Comparison of ENCODE assay signal across 28 mouse cellular contexts in genomic region chr6:40421099-40421498, GRCm38 (mm10). TPM values are rescaled to one million over a fixed set of nuclear protein-coding genes. Genes with fewer than 3 reads are reported as not detected.
A peak's percentile ranks its signal among the peaks of the same experiment; 100 is the strongest.
DNase-seq lines count a peak whose midpoint lies in the region; ATAC-seq lines count a peak whose summit lies in the region.
"Had no signal": no experiment of that assay in that cellular context is flagged by ENCODE, and none has a peak within 500 bp of the region (broad histone marks: within the 10 kb centered on the region; RNA-seq: fewer than 3 reads in every experiment).

No protein-coding gene starts in this region.

- peaks cover 4% of the 10 kb centered on the region for H3K36me3 ChIP-seq in midbrain, embryonic 14.5 days (ENCODE audit: control insufficient read depth, insufficient read depth, low read length)
- H3K36me3 ChIP-seq: G1E had no signal

- H3K9ac ChIP-seq in midbrain, embryonic 14.5 days (replicated peaks; ENCODE audit: low read length), result no peak overlapping the region

- no peak overlapping the region for H3K4me3 ChIP-seq in midbrain, embryonic 14.5 days (replicated peaks; ENCODE audit: low read depth, low read length)

- peak; percentile 66 for ATAC-seq in frontal cortex, adult (ENCODE audit: low TSS enrichment)
- no peak for ATAC-seq in midbrain, embryonic 14.5 days (ENCODE audit: low FRiP score, low TSS enrichment)
- ATAC-seq: activated CD4-positive, CD25-positive, alpha-beta regulatory T cell, adult 4 months; CD4-positive, CD25-positive, alpha-beta regulatory T cell, adult 4 months; Patski had no signal

- no peaks in the 10 kb centered on the region for H3K9me3 ChIP-seq in midbrain, embryonic 14.5 days (ENCODE audit: control insufficient read depth, low read length)
- H3K9me3 ChIP-seq: G1E had no signal

- no peaks in the 10 kb centered on the region for H3K27me3 ChIP-seq in midbrain, embryonic 14.5 days (ENCODE audit: control insufficient read depth, insufficient read depth, low read length)
- H3K27me3 ChIP-seq: CH12.LX, Patski had no signal

- H3K4me2 ChIP-seq in midbrain, embryonic 14.5 days (ENCODE audit: low read length), result no peak overlapping the region

- WGBS in midbrain, embryonic 14.5 days, result 97% methylated on average over 6 of the region's 6 CpGs

- H3K4me1 ChIP-seq in midbrain, embryonic 14.5 days (ENCODE audit: control insufficient read depth, insufficient read depth, low read length), result no peaks in the 10 kb centered on the region

- no peak for DNase-seq in frontal cortex, postnatal 14 days (ENCODE audit: low spot score in 2 of 2)
- DNase-seq in 3T3-L1 (ENCODE audit: low read depth, low spot score), result peak; percentile 13
- DNase-seq in brain, adult 2 months (ENCODE audit: low read depth, low spot score), result peak; percentile 65
- no peak for DNase-seq in adrenal gland, adult 8-10 months
- DNase-seq in midbrain, embryonic 14.5 days, result no peak
- DNase-seq: adrenal gland, adult 2 months; adrenal gland, postnatal 10 days; adrenal gland, postnatal 14 days; adrenal gland, postnatal 25 days; adrenal gland, postnatal 36 days; B cell, adult 2 months; cerebellum, adult 11 months; cerebellum, adult 11-12 months; cerebellum, adult 18-20 months; cerebellum, adult 2 months; cerebellum, adult 8-10 months; cerebellum, adult 9-10 months had no signal

- no peak overlapping the region for H3K27ac ChIP-seq in midbrain, embryonic 14.5 days (replicated peaks; ENCODE audit: low read depth, low read length)

RNA-seq across cellular contexts. Expression of gene E330009J07Rik, which starts 14.8 kb away (rescaled TPM):
- 10 to 100 TPM; 16.5 to 19.3 (median 18.1) TPM for total RNA-seq in adrenal gland, adult 8-10 months (2022)
- 13.7 and 14.7 TPM in 2 replicates for polyA plus RNA-seq in midbrain, embryonic 14.5 days (2014; fragmentation: Nextera tagmentation; extraction: Ambion mirVana)

RNA-seq across cellular contexts. Expression of gene Wee2, which starts 17.8 kb away (rescaled TPM):
- not detected for total RNA-seq in adrenal gland, adult 8-10 months (2022)
- polyA plus RNA-seq in midbrain, embryonic 14.5 days (2014; fragmentation: Nextera tagmentation; extraction: Ambion mirVana), result 0.09 and 0.14 TPM in 2 replicates
- total RNA-seq: adrenal gland, adult 18-20 months; adrenal gland, adult 2 months; adrenal gland, postnatal 10 days; adrenal gland, postnatal 14 days; adrenal gland, postnatal 25 days; adrenal gland, postnatal 36 days; adrenal gland, postnatal 4 days; CH12.LX; ES-E14; MEL had no signal
- polyA plus RNA-seq: adrenal gland, adult 2 months; C2C12; CD4-positive, CD25-positive, alpha-beta regulatory T cell, adult 4 months; G1E; Patski had no signal

RNA-seq across cellular contexts. Expression of gene Ssbp1, which starts 50.1 kb away (rescaled TPM):
- 10 to 100 TPM; 41.7 to 58.6 (median 52.8) TPM for total RNA-seq in adrenal gland, adult 8-10 months (2022)
- 107 TPM in 2 replicates for polyA plus RNA-seq in midbrain, embryonic 14.5 days (2014; fragmentation: Nextera tagmentation; extraction: Ambion mirVana)

Comparison
In these comparisons a context has a peak if more than half of its experiments do, and no peak if none do; other contexts are left out.
1. DNase-seq: peak in 3T3-L1 (single experiment) and brain, adult 2 months (single experiment); none in frontal cortex, postnatal 14 days (0 of 2), adrenal gland, adult 8-10 months (single experiment) and midbrain, embryonic 14.5 days (single experiment).